ENCODE assay signal across 16 mouse cellular contexts in the genomic region with DNA sequence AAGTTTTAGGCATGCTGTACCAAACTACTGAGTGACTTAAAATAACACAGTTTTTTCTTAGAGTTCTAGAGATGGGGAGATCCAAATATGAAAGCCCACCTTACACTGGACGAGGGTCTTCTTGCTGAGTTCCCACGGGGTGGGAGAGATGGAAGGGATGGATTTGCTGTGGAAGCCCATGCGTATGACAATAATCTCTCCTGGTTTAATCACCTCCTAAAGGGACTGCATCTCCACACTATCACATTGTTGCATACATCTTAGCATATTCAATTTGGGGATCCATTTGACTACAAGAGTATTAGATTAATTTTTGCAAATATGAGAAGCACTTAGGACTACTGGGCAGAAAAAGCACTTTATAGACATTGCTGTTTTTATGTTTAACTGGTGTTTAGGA.
DNase-seq lines count a peak whose midpoint lies in the region; ATAC-seq and TF ChIP-seq lines count a peak whose summit lies in the region.
"Had no signal": no experiment of that assay in that cellular context is flagged by ENCODE, and none has a peak within 500 bp of the region (broad histone marks: within the 10 kb centered on the region; RNA-seq: fewer than 3 reads in every experiment).

No protein-coding gene starts in this region.

- no peak for ATAC-seq in hindbrain, embryonic 16.5 days
- ATAC-seq in midbrain, embryonic 13.5 days: peak; percentile 48
- no peak for ATAC-seq in midbrain, postnatal 0 days (ENCODE audit: low FRiP score)
- peak; percentile 38; the same call in 1 of the 2 replicates for ATAC-seq in forebrain, embryonic 14.5 days
- peak; percentile 43; the same call in 1 of the 2 replicates for ATAC-seq in neural tube, embryonic 13.5 days (ENCODE audit: low read depth)

- no peak overlapping the region for H3K4me3 ChIP-seq in hindbrain, embryonic 10.5 days
- no peak overlapping the region for H3K4me3 ChIP-seq in hindbrain, embryonic 16.5 days (ENCODE audit: low read length)
- no peak overlapping the region for H3K4me3 ChIP-seq in midbrain, embryonic 13.5 days (replicated peaks)
- H3K4me3 ChIP-seq in midbrain, postnatal 0 days (ENCODE audit: low read depth, low read length): no peak overlapping the region
- no peak overlapping the region for H3K4me3 ChIP-seq in forebrain, embryonic 14.5 days (ENCODE audit: low read depth, low read length)
- no peak overlapping the region for H3K4me3 ChIP-seq in neural tube, embryonic 13.5 days
- H3K4me3 ChIP-seq: lung, embryonic 15.5 days had no signal

- no peaks in the 10 kb centered on the region for H3K36me3 ChIP-seq in hindbrain, embryonic 10.5 days
- no peaks in the 10 kb centered on the region for H3K36me3 ChIP-seq in hindbrain, embryonic 16.5 days (ENCODE audit: control insufficient read depth, insufficient read depth, low read length)
- no peaks in the 10 kb centered on the region for H3K36me3 ChIP-seq in midbrain, embryonic 13.5 days
- H3K36me3 ChIP-seq in midbrain, postnatal 0 days (ENCODE audit: insufficient read depth, low read length): no peaks in the 10 kb centered on the region
- no peaks in the 10 kb centered on the region for H3K36me3 ChIP-seq in forebrain, embryonic 14.5 days (ENCODE audit: control insufficient read depth, insufficient read depth, low read length)
- H3K36me3 ChIP-seq in neural tube, embryonic 13.5 days: no peaks in the 10 kb centered on the region
- H3K36me3 ChIP-seq: lung, embryonic 15.5 days had no signal

- WGBS in hindbrain, embryonic 10.5 days: 65% methylated on average over 3 of the region's 3 CpGs
- 37% methylated on average over 3 of the region's 3 CpGs for WGBS in hindbrain, embryonic 16.5 days
- WGBS in midbrain, embryonic 13.5 days: 26% methylated on average over 3 of the region's 3 CpGs
- 33% methylated on average over 3 of the region's 3 CpGs for WGBS in midbrain, postnatal 0 days
- 22% methylated on average over 3 of the region's 3 CpGs for WGBS in forebrain, embryonic 14.5 days
- WGBS in neural tube, embryonic 13.5 days: 44% methylated on average over 3 of the region's 3 CpGs

- no peak overlapping the region for H3K9ac ChIP-seq in hindbrain, embryonic 16.5 days (ENCODE audit: low read depth, low read length)
- H3K9ac ChIP-seq in midbrain, embryonic 13.5 days (replicated peaks): no peak overlapping the region
- H3K9ac ChIP-seq in midbrain, postnatal 0 days (replicated peaks; ENCODE audit: low read length, poor library complexity, severe bottlenecking): no peak overlapping the region
- H3K9ac ChIP-seq in forebrain, embryonic 14.5 days (ENCODE audit: low read length): no peak overlapping the region
- no peak overlapping the region for H3K9ac ChIP-seq in neural tube, embryonic 13.5 days
- H3K9ac ChIP-seq: liver, embryonic 14.5 days; lung, embryonic 15.5 days had no signal

- no peaks in the 10 kb centered on the region for H3K9me3 ChIP-seq in hindbrain, embryonic 10.5 days
- no peaks in the 10 kb centered on the region for H3K9me3 ChIP-seq in hindbrain, embryonic 16.5 days (ENCODE audit: control insufficient read depth, low read length)
- no peaks in the 10 kb centered on the region for H3K9me3 ChIP-seq in midbrain, embryonic 13.5 days
- no peaks in the 10 kb centered on the region for H3K9me3 ChIP-seq in midbrain, postnatal 0 days (ENCODE audit: low read length)
- H3K9me3 ChIP-seq in forebrain, embryonic 14.5 days (replicated peaks; ENCODE audit: control insufficient read depth, low read length): no peaks in the 10 kb centered on the region
- no peaks in the 10 kb centered on the region for H3K9me3 ChIP-seq in neural tube, embryonic 13.5 days
- H3K9me3 ChIP-seq: lung, embryonic 15.5 days had no signal

- peaks cover 7% of the 10 kb centered on the region; the same call in 1 of the 2 replicates for H3K27me3 ChIP-seq in hindbrain, embryonic 10.5 days (ENCODE audit: insufficient read depth, poor library complexity, severe bottlenecking)
- H3K27me3 ChIP-seq in hindbrain, embryonic 16.5 days (replicated peaks; ENCODE audit: control insufficient read depth, insufficient read depth, low read length): no peaks in the 10 kb centered on the region
- H3K27me3 ChIP-seq in midbrain, embryonic 13.5 days: no peaks in the 10 kb centered on the region
- no peaks in the 10 kb centered on the region for H3K27me3 ChIP-seq in midbrain, postnatal 0 days (ENCODE audit: insufficient read depth, low read length)
- H3K27me3 ChIP-seq in forebrain, embryonic 14.5 days (replicated peaks; ENCODE audit: control insufficient read depth, insufficient read depth, low read length): no peaks in the 10 kb centered on the region
- no peaks in the 10 kb centered on the region for H3K27me3 ChIP-seq in neural tube, embryonic 13.5 days
- H3K27me3 ChIP-seq: lung, embryonic 15.5 days had no signal

- DNase-seq in hindbrain, embryonic 10.5 days (ENCODE audit: low spot score): no peak
- DNase-seq in midbrain, postnatal 0 days (ENCODE audit: low spot score): no peak
- DNase-seq in forebrain, embryonic 14.5 days (ENCODE audit: low spot score): no peak
- no peak for DNase-seq in embryo, embryonic 11 days
- DNase-seq: B cell, adult 2 months; cerebellum, adult 18-20 months; cerebellum, postnatal 25 days; layer of hippocampus, postnatal 36 days; lung, postnatal 4 days; right cerebral cortex, postnatal 25 days; thymus, adult 2 months had no signal

- H3K4me2 ChIP-seq in hindbrain, embryonic 16.5 days (ENCODE audit: low read length): no peak overlapping the region
- no peak overlapping the region for H3K4me2 ChIP-seq in midbrain, embryonic 13.5 days (replicated peaks)
- H3K4me2 ChIP-seq in midbrain, postnatal 0 days (ENCODE audit: low read depth, low read length, poor library complexity, severe bottlenecking): no peak overlapping the region
- H3K4me2 ChIP-seq in forebrain, embryonic 14.5 days (ENCODE audit: low read length): no peak overlapping the region
- no peak overlapping the region for H3K4me2 ChIP-seq in neural tube, embryonic 13.5 days
- H3K4me2 ChIP-seq: lung, embryonic 15.5 days had no signal

- peaks cover 19% of the 10 kb centered on the region for H3K4me1 ChIP-seq in hindbrain, embryonic 10.5 days (replicated peaks)
- H3K4me1 ChIP-seq in hindbrain, embryonic 16.5 days (ENCODE audit: control insufficient read depth, insufficient read depth, low read depth, low read length): no peaks in the 10 kb centered on the region
- peaks cover 25% of the 10 kb centered on the region for H3K4me1 ChIP-seq in midbrain, embryonic 13.5 days (replicated peaks)
- no peaks in the 10 kb centered on the region; the same call in 1 of the 2 replicates for H3K4me1 ChIP-seq in midbrain, postnatal 0 days (ENCODE audit: insufficient read depth, low read length)
- peaks cover 8% of the 10 kb centered on the region; the same call in 1 of the 2 replicates for H3K4me1 ChIP-seq in forebrain, embryonic 14.5 days (ENCODE audit: control insufficient read depth, insufficient read depth, low read length)
- peaks cover 26% of the 10 kb centered on the region for H3K4me1 ChIP-seq in neural tube, embryonic 13.5 days (replicated peaks)
- H3K4me1 ChIP-seq: lung, embryonic 15.5 days had no signal

- H3K27ac ChIP-seq in hindbrain, embryonic 10.5 days: peak overlapping the region; percentile 36; the same call in 1 of the 2 replicates
- no peak overlapping the region for H3K27ac ChIP-seq in hindbrain, embryonic 16.5 days (ENCODE audit: low read depth, low read length)
- no peak overlapping the region; the same call in 1 of the 2 replicates for H3K27ac ChIP-seq in midbrain, embryonic 13.5 days
- H3K27ac ChIP-seq in midbrain, postnatal 0 days (ENCODE audit: low read depth, low read length): no peak overlapping the region
- no peak overlapping the region for H3K27ac ChIP-seq in forebrain, embryonic 14.5 days (ENCODE audit: low read depth, low read length)
- no peak overlapping the region for H3K27ac ChIP-seq in neural tube, embryonic 13.5 days (replicated peaks)
- H3K27ac ChIP-seq: liver, embryonic 14.5 days; lung, embryonic 15.5 days had no signal

- TF ChIP-seq CTCF in midbrain, postnatal 0 days (IDR thresholded peaks at IDR 0.05): no peak

Comparison
In these comparisons a context has a peak if more than half of its experiments do, and no peak if none do; other contexts are left out.
1. ATAC-seq: peak in midbrain, embryonic 13.5 days (single experiment), forebrain, embryonic 14.5 days (single experiment) and neural tube, embryonic 13.5 days (single experiment); none in hindbrain, embryonic 16.5 days (single experiment) and midbrain, postnatal 0 days (single experiment).